Mouse (Mus musculus): ENCODE results near the gene Nhlh1.
A peak's percentile ranks its signal among the peaks of the same experiment; 100 is the strongest.

Nhlh1 gene

DNA sequence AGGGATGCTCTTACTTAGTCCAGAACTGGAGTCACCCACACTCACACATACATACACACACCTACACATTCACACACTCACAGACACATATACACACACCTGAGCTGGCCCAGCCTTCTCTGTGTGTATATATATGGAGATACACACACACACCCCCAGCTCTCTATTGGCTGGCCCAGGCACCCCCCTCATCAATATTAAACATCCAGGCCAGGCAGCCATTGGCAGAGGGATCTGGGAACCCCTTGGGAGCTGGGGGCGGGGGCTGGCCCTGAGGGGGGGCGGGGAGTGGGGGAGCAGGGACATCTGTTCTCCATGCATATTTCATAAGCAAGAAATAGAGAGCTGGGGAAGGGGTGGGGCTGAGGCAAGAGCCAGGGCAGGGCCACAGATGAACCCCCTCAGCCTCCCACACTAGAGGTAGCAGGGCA lies at the start of gene Nhlh1:
Nhlh1 (minus strand) TSS at position 83 of the 431 bp plus-strand sequence.
- no peak within 1 kb of the TSS for H3K4me3 ChIP-seq (replicated peaks; ENCODE audit: low read length)
- TF ChIP-seq CTCF (conservative IDR thresholded peaks at IDR 0.05; ENCODE audit: low read length): no peak
- no peak for TF ChIP-seq NANOG (IDR thresholded peaks at IDR 0.05; ENCODE audit: borderline replicate concordance, low read length)
- no peak for TF ChIP-seq POU5F1 (IDR thresholded peaks at IDR 0.05; ENCODE audit: borderline replicate concordance, low read length)
- no peaks in the 10 kb centered on the region for H3K36me3 ChIP-seq (ENCODE audit: insufficient read depth, low read length)
- peaks cover 49% of the 10 kb centered on the region for H3K27me3 ChIP-seq (ENCODE audit: insufficient read depth, low read length)
- peaks cover 51% of the 10 kb centered on the region for H3K4me1 ChIP-seq (replicated peaks; ENCODE audit: low read depth, low read length)
- H3K9me3 ChIP-seq (ENCODE audit: low read length): no peaks in the 10 kb centered on the region

DNA sequence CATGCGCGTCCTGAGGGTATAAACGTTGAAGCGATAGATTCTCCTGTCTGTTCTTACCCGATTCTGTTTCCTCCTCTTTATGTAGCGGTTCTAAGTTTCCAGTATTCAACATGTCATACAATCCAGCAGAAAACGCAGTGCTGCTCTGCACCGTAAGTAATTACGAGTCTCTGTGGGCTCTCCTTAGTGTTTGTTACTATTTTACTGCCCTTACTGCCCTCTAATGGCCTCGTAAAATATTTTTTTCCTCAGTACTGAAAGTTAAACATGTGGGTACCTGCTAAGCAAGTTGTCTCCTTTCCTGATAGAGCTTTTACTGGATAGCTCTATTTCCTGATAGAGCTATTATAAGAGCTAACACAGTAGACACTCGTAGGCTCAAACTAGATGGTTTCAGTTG lies 47.7 kb upstream of the Nhlh1 start:
- peaks cover 11% of the 10 kb centered on the region; the same call in 1 of the 2 replicates for H3K4me1 ChIP-seq (replicated peaks; ENCODE audit: low read depth, low read length)

DNA sequence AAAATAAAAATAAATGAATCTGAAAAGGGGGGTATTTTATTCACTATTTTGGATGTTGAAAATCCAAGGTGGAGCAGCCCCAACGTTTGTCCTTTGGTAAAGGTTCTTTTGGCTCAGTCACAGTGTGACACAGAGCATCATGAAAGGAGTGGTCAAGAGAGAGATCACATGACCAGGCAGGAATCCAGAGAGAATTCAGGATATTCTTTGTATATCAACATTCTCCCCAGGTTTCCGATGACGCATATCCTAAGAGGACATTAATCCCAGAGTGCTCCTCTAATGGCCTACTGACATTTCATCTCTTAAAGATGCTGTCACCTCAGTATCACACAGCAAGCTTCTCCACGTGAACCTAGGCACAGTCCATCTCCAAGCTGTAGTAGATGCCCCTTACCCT lies 46.2 kb upstream of the Nhlh1 start:
- TF ChIP-seq NANOG (IDR thresholded peaks at IDR 0.05; ENCODE audit: borderline replicate concordance, low read length) (no peak), CTCF (conservative IDR thresholded peaks at IDR 0.05; ENCODE audit: low read length) (no peak), POU5F1 (IDR thresholded peaks at IDR 0.05; ENCODE audit: borderline replicate concordance, low read length) (no peak)
- Histone ChIP-seq H3K4me3 (replicated peaks; ENCODE audit: low read length) (no peak overlapping the region), H3K36me3 (ENCODE audit: insufficient read depth, low read length) (peaks cover 91% of the 10 kb centered on the region)

More for the DNA sequence above, 47.7 kb upstream of the Nhlh1 start:
- Histone ChIP-seq H3K36me3 (ENCODE audit: insufficient read depth, low read length) (peaks cover 95% of the 10 kb centered on the region), H3K27me3 (ENCODE audit: insufficient read depth, low read length) (no peaks in the 10 kb centered on the region), H3K4me3 (replicated peaks; ENCODE audit: low read length) (no peak overlapping the region), H3K9me3 (ENCODE audit: low read length) (no peaks in the 10 kb centered on the region)
- no peak for TF ChIP-seq CTCF (conservative IDR thresholded peaks at IDR 0.05; ENCODE audit: low read length)
- TF ChIP-seq POU5F1 (IDR thresholded peaks at IDR 0.05; ENCODE audit: borderline replicate concordance, low read length): no peak
- TF ChIP-seq NANOG (IDR thresholded peaks at IDR 0.05; ENCODE audit: borderline replicate concordance, low read length): no peak

DNA sequence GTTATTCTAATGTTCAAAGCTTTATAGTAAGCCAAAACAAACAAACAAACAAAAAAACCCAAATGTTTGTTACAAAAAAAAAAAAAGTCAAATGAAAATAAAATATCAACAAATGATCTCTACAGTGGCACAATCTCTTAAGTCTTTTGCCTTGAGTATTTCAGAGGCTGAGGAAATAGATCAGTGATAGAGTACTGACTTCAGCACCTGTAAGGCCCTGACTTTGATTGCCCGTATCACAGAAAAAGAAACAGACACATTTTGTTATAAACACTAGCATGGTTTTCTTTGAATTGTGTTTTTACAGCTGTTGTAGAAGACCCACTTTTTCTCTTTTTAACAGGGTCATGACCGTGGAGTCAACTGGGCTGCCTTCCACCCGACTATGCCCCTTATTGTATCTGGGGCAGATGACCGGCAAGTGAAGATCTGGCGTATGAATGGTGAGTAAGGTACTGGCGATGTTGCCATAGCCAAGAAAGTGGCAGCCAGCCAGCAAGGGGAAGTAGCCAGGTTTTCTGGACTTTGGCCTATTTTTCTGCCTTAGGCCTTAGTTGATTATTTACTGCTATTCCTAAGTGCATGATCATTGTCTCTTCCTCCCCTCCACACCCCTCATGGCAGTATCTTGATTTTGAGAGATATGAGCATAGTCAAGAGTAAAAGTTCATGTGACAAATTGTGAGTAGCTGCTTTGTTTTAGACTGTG lies 42.1 kb upstream of the Nhlh1 start:
- H3K4me1 ChIP-seq (replicated peaks; ENCODE audit: low read depth, low read length): peaks cover under 1% of the 10 kb centered on the region; the same call in 1 of the 2 replicates
- peaks cover 75% of the 10 kb centered on the region for H3K36me3 ChIP-seq (ENCODE audit: insufficient read depth, low read length)
- no peaks in the 10 kb centered on the region for H3K9me3 ChIP-seq (ENCODE audit: low read length)
- no peak for TF ChIP-seq CTCF (conservative IDR thresholded peaks at IDR 0.05; ENCODE audit: low read length)
- TF ChIP-seq NANOG (IDR thresholded peaks at IDR 0.05; ENCODE audit: borderline replicate concordance, low read length): no peak
- no peak for TF ChIP-seq POU5F1 (IDR thresholded peaks at IDR 0.05; ENCODE audit: borderline replicate concordance, low read length)
- H3K4me3 ChIP-seq (replicated peaks; ENCODE audit: low read length): no peak overlapping the region
- H3K27me3 ChIP-seq (ENCODE audit: insufficient read depth, low read length): no peaks in the 10 kb centered on the region

More for the DNA sequence above, 46.2 kb upstream of the Nhlh1 start:
- Histone ChIP-seq H3K27me3 (ENCODE audit: insufficient read depth, low read length) (no peaks in the 10 kb centered on the region), H3K9me3 (ENCODE audit: low read length) (no peaks in the 10 kb centered on the region), H3K4me1 (replicated peaks; ENCODE audit: low read depth, low read length) (peaks cover 11% of the 10 kb centered on the region; the same call in 1 of the 2 replicates)

DNA sequence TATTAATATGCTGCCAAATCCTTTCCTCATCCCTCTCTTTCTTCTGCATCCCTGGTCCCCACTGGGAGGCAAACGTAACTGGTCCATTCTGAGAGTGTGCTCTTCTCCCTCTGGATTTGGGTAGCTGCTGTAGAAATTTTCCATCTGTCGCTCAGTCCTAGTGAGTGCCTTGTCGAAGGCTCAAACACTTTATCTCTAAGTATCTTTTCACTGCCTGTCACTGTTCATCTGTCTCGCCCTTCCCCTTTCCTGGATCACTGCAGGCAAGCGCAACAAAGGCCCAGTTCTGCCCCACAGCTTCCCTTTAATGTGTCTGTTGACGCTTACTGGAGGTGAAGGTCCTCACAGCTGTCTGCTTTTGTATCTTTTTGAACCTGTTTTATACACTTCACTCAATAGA lies 37.8 kb upstream of the Nhlh1 start:
- no peaks in the 10 kb centered on the region for H3K27me3 ChIP-seq (ENCODE audit: insufficient read depth, low read length)
- H3K4me3 ChIP-seq (replicated peaks; ENCODE audit: low read length): no peak overlapping the region
- H3K9me3 ChIP-seq (ENCODE audit: low read length): no peaks in the 10 kb centered on the region
- peaks cover 74% of the 10 kb centered on the region for H3K36me3 ChIP-seq (ENCODE audit: insufficient read depth, low read length)
- TF ChIP-seq NANOG (IDR thresholded peaks at IDR 0.05; ENCODE audit: borderline replicate concordance, low read length) (no peak), POU5F1 (IDR thresholded peaks at IDR 0.05; ENCODE audit: borderline replicate concordance, low read length) (no peak), CTCF (conservative IDR thresholded peaks at IDR 0.05; ENCODE audit: low read length) (no peak)
- peaks cover 3% of the 10 kb centered on the region; the same call in 1 of the 2 replicates for H3K4me1 ChIP-seq (replicated peaks; ENCODE audit: low read depth, low read length)

DNA sequence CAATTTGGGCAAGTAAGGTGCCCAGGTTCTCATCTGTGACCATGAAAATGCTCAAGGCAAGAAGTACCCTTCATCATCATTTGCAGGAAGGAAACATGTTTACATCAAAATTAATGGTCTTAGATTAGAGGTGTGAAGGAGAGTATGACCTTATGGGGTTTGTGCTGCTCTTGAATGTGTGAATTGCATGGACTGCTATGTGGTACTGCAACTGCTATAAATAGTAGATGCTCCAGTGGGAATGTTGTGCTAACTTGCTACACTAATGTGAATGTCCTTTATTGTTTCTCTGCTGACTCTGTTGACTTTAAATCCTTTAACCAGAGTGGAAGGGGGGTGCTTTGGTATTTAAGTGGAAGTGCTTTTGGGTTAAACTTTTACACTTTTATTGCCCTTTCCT lies 36.9 kb upstream of the Nhlh1 start:
- no peak overlapping the region for H3K4me3 ChIP-seq (replicated peaks; ENCODE audit: low read length)
- no peaks in the 10 kb centered on the region for H3K9me3 ChIP-seq (ENCODE audit: low read length)
- peaks cover 3% of the 10 kb centered on the region; the same call in 1 of the 2 replicates for H3K4me1 ChIP-seq (replicated peaks; ENCODE audit: low read depth, low read length)
- no peaks in the 10 kb centered on the region for H3K27me3 ChIP-seq (ENCODE audit: insufficient read depth, low read length)
- no peak for TF ChIP-seq NANOG (IDR thresholded peaks at IDR 0.05; ENCODE audit: borderline replicate concordance, low read length)
- TF ChIP-seq POU5F1 (IDR thresholded peaks at IDR 0.05; ENCODE audit: borderline replicate concordance, low read length): no peak
- TF ChIP-seq CTCF (conservative IDR thresholded peaks at IDR 0.05; ENCODE audit: low read length): no peak
- peaks cover 76% of the 10 kb centered on the region for H3K36me3 ChIP-seq (ENCODE audit: insufficient read depth, low read length)

DNA sequence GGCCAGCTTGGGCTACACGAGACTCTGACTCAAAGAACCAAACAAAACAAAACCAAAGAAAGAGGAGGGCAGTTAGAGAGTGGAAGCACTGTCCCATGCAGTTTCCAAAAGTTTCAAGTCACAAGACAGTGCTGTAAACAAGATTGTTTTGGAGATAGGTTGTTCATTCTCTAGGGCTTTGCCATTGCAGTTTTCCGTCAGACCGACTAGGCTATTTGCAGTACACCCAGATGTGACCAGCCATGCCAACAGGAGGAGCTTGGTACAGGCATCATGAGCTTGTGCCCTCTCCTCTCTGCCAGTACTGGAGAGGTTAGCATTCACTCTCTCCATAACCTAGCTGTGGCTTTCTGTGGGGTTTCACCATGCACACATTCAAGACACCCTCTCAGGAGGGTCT lies 36.1 kb upstream of the Nhlh1 start:
- Histone ChIP-seq H3K27me3 (ENCODE audit: insufficient read depth, low read length) (no peaks in the 10 kb centered on the region), H3K9me3 (ENCODE audit: low read length) (no peaks in the 10 kb centered on the region), H3K4me3 (replicated peaks; ENCODE audit: low read length) (no peak overlapping the region), H3K36me3 (ENCODE audit: insufficient read depth, low read length) (peaks cover 78% of the 10 kb centered on the region), H3K4me1 (replicated peaks; ENCODE audit: low read depth, low read length) (peaks cover 3% of the 10 kb centered on the region; the same call in 1 of the 2 replicates)
- TF ChIP-seq POU5F1 (IDR thresholded peaks at IDR 0.05; ENCODE audit: borderline replicate concordance, low read length): no peak
- TF ChIP-seq CTCF (conservative IDR thresholded peaks at IDR 0.05; ENCODE audit: low read length): no peak
- no peak for TF ChIP-seq NANOG (IDR thresholded peaks at IDR 0.05; ENCODE audit: borderline replicate concordance, low read length)

DNA sequence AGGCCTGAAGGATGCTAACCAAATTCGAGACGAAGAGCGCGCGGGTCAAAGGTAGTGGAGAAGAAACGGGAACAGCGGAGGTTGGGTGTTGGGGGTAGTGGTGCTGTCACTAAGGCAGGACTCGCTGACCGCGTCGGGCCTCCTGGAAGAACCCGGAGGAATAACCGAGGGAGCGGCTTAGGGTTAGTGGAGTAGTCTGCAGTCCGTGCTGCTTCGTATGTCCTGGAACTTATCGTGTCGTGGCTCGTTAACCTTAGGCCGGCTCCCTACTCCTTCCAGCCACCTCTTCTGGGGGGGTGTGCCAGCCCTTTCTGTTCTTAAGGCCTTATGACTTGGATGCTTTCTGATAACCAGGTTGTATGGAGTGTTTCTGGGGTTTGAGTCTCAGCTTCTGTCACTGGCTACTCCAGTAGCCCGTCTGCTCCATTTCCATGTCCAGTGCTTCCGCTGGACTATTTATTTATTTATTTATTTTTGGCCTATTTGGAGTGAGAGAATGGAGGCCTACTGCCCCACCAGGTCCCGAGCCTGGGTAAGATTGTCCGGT lies 25.6 kb upstream of the Nhlh1 start:
- Histone ChIP-seq H3K9me3 (ENCODE audit: low read length) (no peaks in the 10 kb centered on the region), H3K27me3 (ENCODE audit: insufficient read depth, low read length) (no peaks in the 10 kb centered on the region), H3K4me1 (replicated peaks; ENCODE audit: low read depth, low read length) (peaks cover 10% of the 10 kb centered on the region), H3K4me3 (replicated peaks; ENCODE audit: low read length) (peak overlapping the region; percentile 91), H3K36me3 (ENCODE audit: insufficient read depth, low read length) (peaks cover 29% of the 10 kb centered on the region)
- TF ChIP-seq POU5F1 (IDR thresholded peaks at IDR 0.05; ENCODE audit: borderline replicate concordance, low read length): no peak
- TF ChIP-seq CTCF (conservative IDR thresholded peaks at IDR 0.05; ENCODE audit: low read length): no peak
- no peak for TF ChIP-seq NANOG (IDR thresholded peaks at IDR 0.05; ENCODE audit: borderline replicate concordance, low read length)

All from E14TG2a.4 (cell line).